Mouse (Mus musculus) bone marrow, adult 2 months (tissue): ENCODE results near the gene Carns1.
A peak's percentile ranks its signal among the peaks of the same experiment; 100 is the strongest.

Experiments
- CTCF ChIP-seq: fragments of 200-500 bp; IDR thresholded peaks from 2 replicates; pipeline ENCODE4 v1.5.1; 2011; ENCODE audit warnings: low read length, control low read depth; ENCODE audit not compliant: control insufficient read depth, insufficient read depth
- POLR2A ChIP-seq: fragments of 200-500 bp; IDR thresholded peaks from 2 replicates; pipeline ENCODE4 v1.6.1; 2011; ENCODE audit warnings: low read depth, mild to moderate bottlenecking, control low read depth, low read length, borderline replicate concordance; ENCODE audit not compliant: control insufficient read depth

- TF ChIP-seq CTCF (no peak; the same call in 1 of the 2 replicates), POLR2A (peak; percentile 73; the same call in 1 of the 2 replicates)
Measured at GRCm38 (mm10) chr19:4121097-4121805, 54.0 kb downstream of the Carns1 start.
